8 mouse cellular contexts compared by ENCODE assay signal in the genomic region with DNA sequence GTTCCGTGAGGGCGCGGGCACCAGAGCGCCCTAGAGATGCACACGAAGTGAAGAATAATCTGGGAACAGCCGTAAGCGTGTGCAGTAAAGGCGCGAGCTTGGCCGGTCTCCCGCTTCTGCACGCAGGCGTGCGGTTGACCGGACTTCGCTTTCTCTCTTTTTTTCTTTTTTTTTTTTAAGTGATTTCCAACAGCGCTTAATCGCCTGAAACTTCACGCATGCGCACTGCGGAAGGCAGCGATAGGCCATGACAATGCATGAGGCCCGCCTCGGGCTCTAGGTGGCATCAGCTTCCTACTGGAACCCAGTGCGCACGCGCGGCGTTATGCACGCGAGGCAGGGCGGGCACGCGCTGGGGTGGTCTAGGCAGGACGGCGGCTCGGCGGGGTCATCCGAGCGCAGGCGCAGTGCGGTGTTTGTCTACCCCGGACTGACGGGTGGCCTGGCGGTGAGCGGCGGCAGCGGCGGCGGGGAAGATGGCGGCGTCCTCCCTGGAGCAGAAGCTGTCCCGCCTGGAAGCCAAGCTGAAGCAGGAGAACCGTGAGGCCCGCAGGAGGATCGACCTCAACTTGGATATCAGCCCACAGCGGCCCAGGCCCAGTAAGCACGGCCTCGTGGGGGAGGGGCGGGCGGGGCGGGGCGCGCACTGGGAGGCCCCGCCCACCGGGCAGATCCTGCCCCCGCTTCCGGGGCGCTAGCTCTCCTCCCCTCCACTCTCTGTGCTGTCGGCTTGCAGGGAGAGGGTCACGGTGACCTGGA. TPM values are rescaled to one million over a fixed set of nuclear protein-coding genes. Genes with fewer than 3 reads are reported as not detected.
DNase-seq lines count a peak whose midpoint lies in the region; ATAC-seq and TF ChIP-seq lines count a peak whose summit lies in the region.

A gene (plus strand): TSS at position 307 of the 759 bp plus-strand sequence.
A gene (plus strand): TSS at position 432 of the 759 bp plus-strand sequence.

- peak; percentile 93 for DNase-seq in c-Kit-negative CD71-positive TER-119-positive erythroid progenitor cells, embryonic 14.5 days (ENCODE audit: low read depth, low spot score)
- DNase-seq in fibroblast of lung, adult 2 months (ENCODE audit: low read depth) = peak; percentile 99
- DNase-seq in kidney, postnatal 25 days = peak; percentile 100
- DNase-seq in liver, embryonic 14.5 days (ENCODE audit: low read depth in 3 of 3, low spot score in 3 of 3) = peak; percentile 95 to 96 (median 96)
- DNase-seq in neural tube, embryonic 11.5 days (ENCODE audit: low spot score) = peak; percentile 100
- peak; percentile 99 for DNase-seq in stomach, postnatal 0 days (ENCODE audit: low spot score)

- WGBS in heart, embryonic 15.5 days = under 1% methylated on average over 65 of the region's 71 CpGs
- under 1% methylated on average over 64 of the region's 71 CpGs for WGBS in liver, embryonic 14.5 days (ENCODE audit: insufficient replicate concordance)
- under 1% methylated on average over 71 of the region's 71 CpGs for WGBS in neural tube, embryonic 11.5 days
- WGBS in stomach, postnatal 0 days = under 1% methylated on average over 57 of the region's 71 CpGs

- peaks cover 27% of the 10 kb centered on the region for H3K4me1 ChIP-seq in heart, embryonic 15.5 days (replicated peaks)
- peaks cover 11 to 21% of the 10 kb centered on the region in 2 experiments for H3K4me1 ChIP-seq in liver, embryonic 14.5 days (replicated peaks; ENCODE audit: control insufficient read depth in 2 of 2, insufficient read depth in 2 of 2, low read length in 1 of 2)
- H3K4me1 ChIP-seq in neural tube, embryonic 11.5 days (ENCODE audit: control insufficient read depth, insufficient read depth, low read length) = peaks cover 13% of the 10 kb centered on the region
- H3K4me1 ChIP-seq in stomach, postnatal 0 days (replicated peaks; ENCODE audit: control insufficient read depth, insufficient read depth) = peaks cover 4% of the 10 kb centered on the region; the same call in 1 of the 2 replicates

- no peaks in the 10 kb centered on the region for H3K27me3 ChIP-seq in heart, embryonic 15.5 days
- no peaks in the 10 kb centered on the region for H3K27me3 ChIP-seq in liver, embryonic 14.5 days (ENCODE audit: control insufficient read depth, insufficient read depth, low read length)
- no peaks in the 10 kb centered on the region for H3K27me3 ChIP-seq in neural tube, embryonic 11.5 days (ENCODE audit: control insufficient read depth, insufficient read depth, low read length)
- H3K27me3 ChIP-seq in stomach, postnatal 0 days (ENCODE audit: control insufficient read depth, insufficient read depth, low read length) = no peaks in the 10 kb centered on the region; the same call in 1 of the 2 replicates

- H3K4me3 ChIP-seq in heart, embryonic 15.5 days = peak within 1 kb of the TSS; percentile 82
- peak within 1 kb of the TSS; percentile 77 to 81 for H3K4me3 ChIP-seq in liver, embryonic 14.5 days (ENCODE audit: insufficient read depth in 1 of 2, low read depth in 2 of 2, low read length in 2 of 2)
- H3K4me3 ChIP-seq in neural tube, embryonic 11.5 days (ENCODE audit: low read depth, low read length) = peak within 1 kb of the TSS; percentile 79
- H3K4me3 ChIP-seq in stomach, postnatal 0 days (ENCODE audit: low read depth, low read length) = peak within 1 kb of the TSS; percentile 79

- H3K36me3 ChIP-seq in heart, embryonic 15.5 days = peaks cover 14% of the 10 kb centered on the region
- H3K36me3 ChIP-seq in liver, embryonic 14.5 days (replicated peaks; ENCODE audit: control insufficient read depth, insufficient read depth, low read depth) = peaks cover 3% of the 10 kb centered on the region
- H3K36me3 ChIP-seq in neural tube, embryonic 11.5 days (ENCODE audit: control insufficient read depth, insufficient read depth, low read length) = peaks cover 5% of the 10 kb centered on the region
- H3K36me3 ChIP-seq in stomach, postnatal 0 days (ENCODE audit: control insufficient read depth, insufficient read depth, low read length) = peaks cover 10% of the 10 kb centered on the region; the same call in 1 of the 2 replicates

- peak within 1 kb of the TSS; percentile 72 for H3K4me2 ChIP-seq in heart, embryonic 15.5 days
- H3K4me2 ChIP-seq in liver, embryonic 14.5 days (ENCODE audit: low read depth) = peak within 1 kb of the TSS; percentile 83
- peak within 1 kb of the TSS; percentile 78 for H3K4me2 ChIP-seq in neural tube, embryonic 11.5 days (ENCODE audit: low read depth)
- peak within 1 kb of the TSS; percentile 96 for H3K4me2 ChIP-seq in stomach, postnatal 0 days (replicated peaks; ENCODE audit: low read depth)

- peak; percentile 85 for ATAC-seq in CD4-positive, CD25-positive, alpha-beta regulatory T cell, adult 4 months
- peak; percentile 95 for ATAC-seq in heart, embryonic 15.5 days (replicated peaks; ENCODE audit: insufficient number of reproducible peaks, insufficient read depth, low FRiP score, low read depth)
- peak; percentile 93 for ATAC-seq in liver, embryonic 14.5 days (ENCODE audit: insufficient read depth)
- peak; percentile 95 for ATAC-seq in neural tube, embryonic 11.5 days (ENCODE audit: insufficient read depth, low FRiP score, low TSS enrichment)
- ATAC-seq in stomach, postnatal 0 days (ENCODE audit: low FRiP score, low TSS enrichment) = peak; percentile 94

- peak; percentile 71 for TF ChIP-seq CTCF in liver, embryonic 14.5 days (IDR thresholded peaks at IDR 0.05; ENCODE audit: low read depth)
- TF ChIP-seq CTCF in stomach, postnatal 0 days (IDR thresholded peaks at IDR 0.05; ENCODE audit: low read depth) = peak; percentile 69

- no peak for TF ChIP-seq EP300 in liver, embryonic 14.5 days (IDR thresholded peaks at IDR 0.05; ENCODE audit: low read depth)
- TF ChIP-seq EP300 in stomach, postnatal 0 days (optimal IDR thresholded peaks at IDR 0.05) = no peak

- H3K9ac ChIP-seq in heart, embryonic 15.5 days = peak within 1 kb of the TSS; percentile 78
- peak within 1 kb of the TSS; percentile 76 for H3K9ac ChIP-seq in liver, embryonic 14.5 days (replicated peaks)
- peak within 1 kb of the TSS; percentile 84 for H3K9ac ChIP-seq in neural tube, embryonic 11.5 days (ENCODE audit: low read length)
- peak within 1 kb of the TSS; percentile 83 for H3K9ac ChIP-seq in stomach, postnatal 0 days (ENCODE audit: low read length)

- H3K27ac ChIP-seq in heart, embryonic 15.5 days = peak within 1 kb of the TSS; percentile 93
- H3K27ac ChIP-seq in liver, embryonic 14.5 days = peak within 1 kb of the TSS; percentile 87
- peak within 1 kb of the TSS; percentile 80 for H3K27ac ChIP-seq in neural tube, embryonic 11.5 days (ENCODE audit: low read depth, low read length)
- peak within 1 kb of the TSS; percentile 98 for H3K27ac ChIP-seq in stomach, postnatal 0 days (replicated peaks)

- no peaks in the 10 kb centered on the region for H3K9me3 ChIP-seq in heart, embryonic 15.5 days (replicated peaks)
- H3K9me3 ChIP-seq in liver, embryonic 14.5 days (ENCODE audit: control insufficient read depth, low read length) = no peaks in the 10 kb centered on the region
- no peaks in the 10 kb centered on the region for H3K9me3 ChIP-seq in neural tube, embryonic 11.5 days (ENCODE audit: control insufficient read depth, low read length)
- no peaks in the 10 kb centered on the region for H3K9me3 ChIP-seq in stomach, postnatal 0 days (ENCODE audit: control insufficient read depth, low read length)

RNA-seq across cellular contexts. Expression of the first gene that starts in this region (rescaled TPM):
- polyA plus RNA-seq in CD4-positive, CD25-positive, alpha-beta regulatory T cell, adult 4 months (2017; shearing (Covaris generic)) = 10 to 100 TPM; 23.2 to 31.7 TPM
- polyA plus RNA-seq in heart, embryonic 15.5 days (2015; fragmentation: Nextera tagmentation; extraction: Ambion mirVana) = 21.0 and 24.6 TPM in 2 replicates
- polyA plus RNA-seq in liver, embryonic 14.5 days (2012; rRNA removed) = 11.7 and 13.2 TPM in 2 replicates
- 6.6 and 7.8 TPM in 2 replicates for polyA plus RNA-seq in liver, embryonic 14.5 days (2014; fragmentation: Nextera tagmentation; extraction: Ambion mirVana)
- polyA plus RNA-seq in neural tube, embryonic 11.5 days (2014; fragmentation: Nextera tagmentation; extraction: Ambion mirVana) = 23.0 and 23.4 TPM in 2 replicates
- 15.7 and 19.8 TPM in 2 replicates for polyA plus RNA-seq in stomach, postnatal 0 days (2015; fragmentation: Nextera tagmentation; extraction: Ambion mirVana)

RNA-seq across cellular contexts. Expression of the second gene that starts in this region (rescaled TPM):
- under 1 TPM in 1 of 2 experiments, not detected in 1; 0.46 TPM for polyA plus RNA-seq in CD4-positive, CD25-positive, alpha-beta regulatory T cell, adult 4 months (2017; shearing (Covaris generic))
- polyA plus RNA-seq in heart, embryonic 15.5 days (2015; fragmentation: Nextera tagmentation; extraction: Ambion mirVana) = 0.34 and 0.79 TPM in 2 replicates
- 0.47 and 0.66 TPM in 2 replicates for polyA plus RNA-seq in liver, embryonic 14.5 days (2012; rRNA removed)
- polyA plus RNA-seq in liver, embryonic 14.5 days (2014; fragmentation: Nextera tagmentation; extraction: Ambion mirVana) = 0.05 and 0.14 TPM in 2 replicates
- 0.43 and 0.70 TPM in 2 replicates for polyA plus RNA-seq in neural tube, embryonic 11.5 days (2014; fragmentation: Nextera tagmentation; extraction: Ambion mirVana)
- polyA plus RNA-seq in stomach, postnatal 0 days (2015; fragmentation: Nextera tagmentation; extraction: Ambion mirVana) = 0.42 and 0.56 TPM in 2 replicates

Comparison
In these comparisons a context has a peak if more than half of its experiments do, and no peak if none do; other contexts are left out.
1. Peak in every context shown above with its lines: DNase-seq, ATAC-seq, H3K4me3 ChIP-seq and H3K27ac ChIP-seq.